Mouse (Mus musculus) lung, adult 2 months (tissue): Measurements from ENCODE around the gene Cdh22.

ENCODE experiments used
- CTCF ChIP-seq: fragments of 200-500 bp; IDR thresholded peaks from 2 replicates; pipeline ENCODE4 v1.5.1; 2011; ENCODE audit warnings: mild to moderate bottlenecking, low read length, control low read depth; ENCODE audit not compliant: insufficient read depth
- POLR2A ChIP-seq: fragments of 200-500 bp; IDR thresholded peaks from 2 replicates; pipeline ENCODE4 v1.6.1; 2011; ENCODE audit warnings: low read depth, mild to moderate bottlenecking, control low read depth, low read length, borderline replicate concordance; ENCODE audit errors: extremely low read depth

DNA sequence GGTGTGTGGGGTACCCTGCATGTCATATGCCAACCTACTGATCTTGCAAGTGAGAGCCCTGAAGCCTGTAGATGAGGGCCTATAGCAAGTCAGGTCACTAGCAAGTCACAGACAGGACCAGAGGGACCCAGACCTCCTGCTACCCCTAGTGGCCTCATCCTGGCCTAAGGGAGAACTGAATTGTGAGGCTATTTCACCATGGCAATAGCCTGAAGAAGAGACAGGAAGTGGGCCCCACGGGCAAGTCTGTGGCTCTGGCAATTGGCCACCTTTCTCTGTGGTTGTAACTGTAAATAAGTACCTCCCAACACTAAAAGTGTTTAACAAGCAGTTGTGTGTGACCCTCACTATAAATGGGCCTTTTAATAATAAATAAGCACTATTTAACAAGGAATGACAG lies 16.2 kb upstream of the Cdh22 start:
- TF ChIP-seq CTCF: no peak
- no peak for TF ChIP-seq POLR2A
